Mouse (Mus musculus): ENCODE results near the gene Scrn2. TPM values are rescaled to one million over a fixed set of nuclear protein-coding genes. Genes with fewer than 3 reads are reported as not detected.

Gene Scrn2
- total and polyA plus RNA-seq, 3 experiments, result 12.6 to 13.0 (median 12.6) TPM

DNA sequence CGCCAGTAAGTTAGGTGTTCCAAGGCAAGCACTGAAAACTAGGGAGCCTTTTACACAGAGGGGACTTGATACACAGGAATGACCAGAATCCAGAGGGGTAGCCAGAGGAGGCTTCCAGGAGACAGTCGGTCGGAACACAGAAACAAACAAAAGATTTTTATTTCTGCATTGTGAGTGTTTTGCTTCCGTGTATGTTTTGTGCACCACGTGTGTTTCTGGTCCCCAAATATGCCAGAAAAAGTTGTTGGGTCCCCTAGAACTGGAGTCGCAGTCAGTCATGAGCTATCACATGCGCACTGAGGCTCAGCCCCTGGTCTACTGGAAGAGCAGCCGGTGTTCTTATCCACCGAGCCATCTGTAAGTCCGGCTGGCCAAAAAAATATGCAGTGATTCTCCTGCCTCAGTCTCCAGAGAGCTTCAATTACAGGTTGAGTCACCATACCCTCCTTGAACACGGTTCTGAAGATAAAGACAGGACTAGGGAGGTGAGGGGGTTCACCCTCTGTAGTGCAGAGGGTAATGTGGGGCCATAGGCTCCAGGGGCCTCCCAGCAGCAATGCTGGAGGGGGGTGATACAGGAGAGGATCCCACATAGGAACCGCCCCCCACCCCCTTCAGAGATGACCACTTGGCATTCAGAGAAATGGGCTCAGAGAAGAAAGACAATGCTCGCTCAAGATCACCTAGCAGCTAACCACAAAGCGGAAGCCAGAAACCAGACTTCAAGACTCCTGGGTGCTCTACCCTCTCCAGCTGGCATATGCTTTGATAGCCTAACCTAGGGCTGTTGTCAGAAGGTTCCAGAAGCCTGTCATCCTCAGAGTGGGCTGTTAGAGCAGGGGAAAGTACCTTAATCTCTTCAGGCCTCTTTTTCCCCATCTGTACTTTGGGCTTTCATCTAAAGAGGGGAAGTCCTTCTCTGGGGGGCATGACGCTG, 33.6 kb upstream of the Scrn2 start:
- WGBS, result 80% methylated on average over 15 of the region's 15 CpGs
- Histone ChIP-seq H3K9ac (ENCODE audit: low read depth, low read length) (no peak overlapping the region), H3K27me3 (ENCODE audit: control insufficient read depth, insufficient read depth, low read length) (peaks cover 4% of the 10 kb centered on the region), H3K79me2 (replicated peaks; ENCODE audit: control insufficient read depth, insufficient read depth, low read length) (no peaks in the 10 kb centered on the region), H3K27ac (no peak overlapping the region), H3K4me3 (no peak overlapping the region), H3K36me3 (ENCODE audit: control insufficient read depth, insufficient read depth, low read length) (no peaks in the 10 kb centered on the region), H3K4me1 (ENCODE audit: control insufficient read depth, insufficient read depth, low read length) (no peaks in the 10 kb centered on the region)
- TF ChIP-seq EP300 (IDR thresholded peaks at IDR 0.05; ENCODE audit: insufficient read depth, low read depth, low read length) (no peak), CTCF (IDR thresholded peaks at IDR 0.05) (no peak), POLR2A (IDR thresholded peaks at IDR 0.05; ENCODE audit: insufficient read depth, low read depth, low read length) (no peak)
- intact Hi-C loops (cut with DNase I), result no loop called here
- DNase-seq, result no peak

DNA sequence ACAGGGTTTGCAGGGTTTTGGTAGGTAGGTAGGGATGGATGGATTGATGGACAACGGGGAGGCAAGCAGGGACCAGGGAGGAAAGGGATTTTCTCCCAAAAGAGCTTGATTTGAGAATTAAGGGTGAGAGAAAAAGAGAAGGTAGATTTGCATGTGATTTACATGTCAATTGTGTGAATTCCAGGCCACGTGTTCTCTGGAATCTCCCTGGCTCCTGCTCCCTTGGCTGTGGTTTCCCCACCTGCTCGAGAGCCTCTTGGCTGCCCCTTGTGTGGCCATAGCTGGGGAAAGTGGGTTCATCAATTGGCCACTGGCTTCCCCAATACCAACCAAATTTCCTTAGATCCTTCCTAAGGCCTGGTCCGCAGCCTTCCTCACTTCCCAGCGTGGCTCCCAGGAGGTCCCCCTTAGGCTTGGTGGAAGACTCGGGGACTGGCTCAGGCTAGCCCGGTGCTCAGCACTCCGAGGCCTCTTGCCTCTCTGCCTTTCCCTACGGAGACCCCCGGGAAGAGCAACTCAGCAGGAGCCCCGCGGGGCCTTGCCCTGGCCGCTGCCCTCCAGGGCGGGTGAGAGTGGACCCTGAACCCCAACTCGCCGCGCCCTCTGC, 32.9 kb upstream of the Scrn2 start:
- H3K9ac ChIP-seq (ENCODE audit: low read depth, low read length), result peak overlapping the region; percentile 34
- no peaks in the 10 kb centered on the region for H3K4me1 ChIP-seq (ENCODE audit: control insufficient read depth, insufficient read depth, low read length)
- H3K79me2 ChIP-seq (replicated peaks; ENCODE audit: control insufficient read depth, insufficient read depth, low read length), result no peaks in the 10 kb centered on the region
- intact Hi-C loops (cut with DNase I), result no loop called here
- H3K4me3 ChIP-seq, result peak overlapping the region; percentile 45
- no peak for TF ChIP-seq POLR2A (IDR thresholded peaks at IDR 0.05; ENCODE audit: insufficient read depth, low read depth, low read length)
- TF ChIP-seq EP300 (IDR thresholded peaks at IDR 0.05; ENCODE audit: insufficient read depth, low read depth, low read length), result no peak
- WGBS, result 22% methylated on average over 17 of the region's 17 CpGs
- H3K27me3 ChIP-seq (ENCODE audit: control insufficient read depth, insufficient read depth, low read length), result peaks cover 4% of the 10 kb centered on the region
- H3K36me3 ChIP-seq (ENCODE audit: control insufficient read depth, insufficient read depth, low read length), result no peaks in the 10 kb centered on the region
- no peak for DNase-seq
- peak overlapping the region; percentile 45 for H3K27ac ChIP-seq

DNA sequence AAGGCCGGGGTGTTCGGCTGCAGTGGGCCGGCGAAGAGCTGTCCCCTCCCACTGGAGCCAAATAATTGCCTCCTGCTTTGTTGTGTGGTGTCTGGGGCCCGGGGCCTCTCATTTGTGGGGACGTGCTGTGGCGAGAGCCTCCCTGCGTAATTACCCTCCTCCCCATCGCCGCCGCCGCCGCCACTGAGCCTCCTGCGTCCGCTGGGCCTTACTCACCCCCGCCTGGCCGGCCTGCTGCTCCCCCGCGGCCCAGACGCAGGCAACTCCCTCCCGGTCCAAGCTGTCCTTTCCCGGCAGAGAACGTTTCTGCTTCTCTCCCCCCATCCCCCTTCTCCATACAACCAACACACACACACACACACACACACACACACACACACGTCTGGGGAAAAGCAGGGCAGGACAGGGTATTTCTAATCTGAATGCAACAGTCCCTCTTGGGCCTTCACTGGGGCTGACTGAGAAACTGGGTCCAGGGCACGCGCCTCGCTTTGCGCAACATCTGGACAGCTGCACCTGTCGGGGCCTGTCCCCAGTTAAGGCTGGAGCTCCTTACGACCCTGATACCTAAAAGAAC, 32.3 kb upstream of the Scrn2 start:
- Histone ChIP-seq H3K4me1 (ENCODE audit: control insufficient read depth, insufficient read depth, low read length) (no peaks in the 10 kb centered on the region), H3K27me3 (ENCODE audit: control insufficient read depth, insufficient read depth, low read length) (peaks cover 4% of the 10 kb centered on the region), H3K4me3 (peak overlapping the region; percentile 45), H3K79me2 (replicated peaks; ENCODE audit: control insufficient read depth, insufficient read depth, low read length) (no peaks in the 10 kb centered on the region), H3K36me3 (ENCODE audit: control insufficient read depth, insufficient read depth, low read length) (no peaks in the 10 kb centered on the region), H3K27ac (peak overlapping the region; percentile 45), H3K9ac (ENCODE audit: low read depth, low read length) (peak overlapping the region; percentile 34)
- intact Hi-C loops (cut with DNase I), result no loop called here
- no peak for TF ChIP-seq CTCF (IDR thresholded peaks at IDR 0.05)
- no peak for TF ChIP-seq POLR2A (IDR thresholded peaks at IDR 0.05; ENCODE audit: insufficient read depth, low read depth, low read length)
- TF ChIP-seq EP300 (IDR thresholded peaks at IDR 0.05; ENCODE audit: insufficient read depth, low read depth, low read length), result no peak
- DNase-seq, result peak; percentile 57 to 67
- 13% methylated on average over 30 of the region's 30 CpGs for WGBS

DNA sequence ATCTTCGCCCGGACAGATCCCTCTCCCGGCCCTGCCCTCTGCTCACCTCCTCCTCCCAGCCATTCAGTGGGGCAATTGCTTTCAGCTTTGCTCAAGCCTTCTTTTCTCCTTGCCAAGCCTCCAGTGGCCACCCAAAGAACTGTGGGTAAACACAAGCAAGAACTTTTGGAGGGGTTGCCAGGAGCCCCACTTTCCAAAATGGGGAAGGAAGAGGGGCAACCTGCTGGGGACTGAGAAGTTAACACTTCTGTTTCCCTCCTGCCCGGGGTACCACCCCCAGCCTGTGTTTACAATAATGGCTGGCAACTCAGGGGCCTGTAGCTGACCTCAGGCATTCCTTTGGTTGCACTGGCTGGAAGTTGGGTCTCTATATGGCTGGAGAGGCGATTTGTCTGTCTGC, 26.6 kb upstream of the Scrn2 start:
- Histone ChIP-seq H3K27me3 (ENCODE audit: control insufficient read depth, insufficient read depth, low read length) (peaks cover 1% of the 10 kb centered on the region; the same call in 1 of the 2 replicates), H3K27ac (no peak overlapping the region), H3K79me2 (replicated peaks; ENCODE audit: control insufficient read depth, insufficient read depth, low read length) (no peaks in the 10 kb centered on the region), H3K4me3 (no peak overlapping the region), H3K9ac (ENCODE audit: low read depth, low read length) (no peak overlapping the region), H3K36me3 (ENCODE audit: control insufficient read depth, insufficient read depth, low read length) (no peaks in the 10 kb centered on the region), H3K4me1 (ENCODE audit: control insufficient read depth, insufficient read depth, low read length) (no peaks in the 10 kb centered on the region)
- intact Hi-C loops (cut with DNase I), result no loop called here
- WGBS, result 47% methylated on average over 5 of the region's 5 CpGs
- no peak for DNase-seq
- no peak for TF ChIP-seq EP300 (IDR thresholded peaks at IDR 0.05; ENCODE audit: insufficient read depth, low read depth, low read length)

DNA sequence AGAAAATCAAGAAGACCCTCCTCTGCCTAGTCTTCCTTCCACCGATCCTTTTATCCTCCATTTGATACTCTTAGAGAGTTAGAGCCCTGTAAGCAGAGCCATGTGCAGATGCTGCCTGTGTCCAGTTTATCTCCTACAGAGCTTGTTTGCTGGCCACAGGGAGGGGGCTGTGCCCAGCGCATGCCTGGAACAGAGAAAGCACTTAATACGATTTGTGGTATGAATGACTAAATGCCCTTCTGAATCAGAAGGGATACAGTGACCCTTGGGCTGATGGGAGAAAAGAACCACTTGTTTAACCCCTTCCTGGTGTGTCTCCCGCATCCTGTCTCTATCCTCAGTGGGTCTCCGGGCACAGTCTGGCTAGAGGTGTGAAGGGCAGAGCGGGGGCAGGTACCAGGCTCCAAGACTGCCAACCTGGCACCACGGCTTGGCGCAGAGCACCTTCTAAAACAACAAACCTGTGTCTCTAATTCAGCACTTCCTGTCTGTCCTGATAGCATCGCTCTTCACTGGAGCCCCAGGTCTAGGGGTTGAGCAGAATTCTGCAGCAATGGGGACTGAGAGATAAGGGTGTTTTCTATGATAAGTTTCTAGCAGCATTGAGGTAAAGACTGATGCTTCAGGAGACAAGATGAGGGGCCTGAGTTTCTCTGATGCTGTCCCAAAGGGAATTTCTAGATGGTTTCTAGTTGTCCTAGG, 22.5 kb upstream of the Scrn2 start:
- H3K27ac ChIP-seq, result no peak overlapping the region
- no peak overlapping the region for H3K9ac ChIP-seq (ENCODE audit: low read depth, low read length)
- no peaks in the 10 kb centered on the region for H3K36me3 ChIP-seq (ENCODE audit: control insufficient read depth, insufficient read depth, low read length)
- H3K4me3 ChIP-seq, result no peak overlapping the region
- H3K27me3 ChIP-seq (ENCODE audit: control insufficient read depth, insufficient read depth, low read length), result peaks cover 2% of the 10 kb centered on the region; the same call in 1 of the 2 replicates
- intact Hi-C loops (cut with DNase I), result no loop called here
- no peak for DNase-seq
- TF ChIP-seq EP300 (IDR thresholded peaks at IDR 0.05; ENCODE audit: insufficient read depth, low read depth, low read length), result no peak
- TF ChIP-seq CTCF (IDR thresholded peaks at IDR 0.05), result no peak
- no peak for TF ChIP-seq POLR2A (IDR thresholded peaks at IDR 0.05; ENCODE audit: insufficient read depth, low read depth, low read length)
- H3K4me1 ChIP-seq (ENCODE audit: control insufficient read depth, insufficient read depth, low read length), result no peaks in the 10 kb centered on the region
- no peaks in the 10 kb centered on the region for H3K79me2 ChIP-seq (replicated peaks; ENCODE audit: control insufficient read depth, insufficient read depth, low read length)
- 42% methylated on average over 9 of the region's 9 CpGs for WGBS

Data from heart, adult 2 months (tissue).